Mouse (Mus musculus): ENCODE data around the gene Rfk. TPM values are rescaled to one million over a fixed set of nuclear protein-coding genes. Genes with fewer than 3 reads are reported as not detected.

Rfk gene
- 94.3 and 98.3 TPM in 2 replicates for polyA plus RNA-seq (2014; fragmentation: Nextera tagmentation; extraction: Ambion mirVana)

DNA sequence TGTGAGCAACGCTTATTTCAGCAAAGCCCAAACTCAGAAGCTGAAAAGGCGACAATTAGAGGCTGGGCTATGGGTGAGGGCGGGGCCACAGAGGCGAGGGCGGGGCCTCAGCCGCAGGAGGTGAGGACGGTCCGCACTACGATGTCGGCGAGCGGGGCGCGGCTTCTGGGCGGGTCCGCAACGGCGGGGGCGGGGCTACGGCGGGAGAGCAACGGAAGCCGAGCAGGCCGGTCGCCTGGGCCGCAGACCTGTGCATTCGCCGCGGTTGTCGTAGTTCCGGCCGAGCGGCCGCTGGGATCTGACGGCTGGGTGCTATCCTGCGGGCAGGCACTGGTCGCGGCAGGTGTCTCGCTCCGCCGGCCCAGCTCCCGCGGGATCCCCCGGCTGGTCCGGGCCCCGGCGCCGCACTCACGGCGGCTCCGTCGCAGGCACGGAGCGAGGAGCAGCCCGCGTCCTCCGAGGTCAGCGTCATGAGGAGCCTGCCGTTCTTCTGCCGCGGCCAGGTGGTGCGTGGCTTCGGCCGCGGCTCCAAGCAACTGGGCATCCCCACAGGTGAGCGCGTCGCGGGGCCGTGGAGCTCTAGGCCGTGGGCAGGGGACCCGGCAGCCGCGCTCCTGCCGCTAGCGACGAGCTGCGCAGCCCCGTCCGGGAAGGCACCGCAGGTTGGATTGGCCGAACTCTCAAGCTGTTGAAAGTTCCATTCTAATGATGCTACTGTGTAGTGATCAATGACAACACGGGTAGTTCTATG, at the start of gene Rfk:
TSS of gene Rfk (plus strand) at position 203 of the 751 bp plus-strand sequence.
- Histone ChIP-seq H3K9ac (replicated peaks; ENCODE audit: low read length) (peak within 1 kb of the TSS; percentile 87), H3K4me1 (ENCODE audit: control insufficient read depth, insufficient read depth, low read length) (no peaks in the 10 kb centered on the region), H3K27me3 (ENCODE audit: control insufficient read depth, insufficient read depth, low read length) (no peaks in the 10 kb centered on the region), H3K27ac (replicated peaks; ENCODE audit: low read depth, low read length) (peak within 1 kb of the TSS; percentile 59), H3K9me3 (replicated peaks; ENCODE audit: control insufficient read depth, low read length) (no peaks in the 10 kb centered on the region), H3K4me3 (ENCODE audit: low read depth, low read length) (peak within 1 kb of the TSS; percentile 89), H3K36me3 (replicated peaks; ENCODE audit: control insufficient read depth, insufficient read depth, low read depth, low read length) (no peaks in the 10 kb centered on the region; the same call in 1 of the 2 replicates), H3K4me2 (ENCODE audit: low read depth, low read length) (peak within 1 kb of the TSS; percentile 69)
- peak; percentile 92 for DNase-seq (ENCODE audit: low spot score)
- under 1% methylated on average over 79 of the region's 83 CpGs for WGBS
- ATAC-seq (replicated peaks; ENCODE audit: insufficient number of reproducible peaks, low FRiP score, low TSS enrichment, low read depth): peak; percentile 96

DNA sequence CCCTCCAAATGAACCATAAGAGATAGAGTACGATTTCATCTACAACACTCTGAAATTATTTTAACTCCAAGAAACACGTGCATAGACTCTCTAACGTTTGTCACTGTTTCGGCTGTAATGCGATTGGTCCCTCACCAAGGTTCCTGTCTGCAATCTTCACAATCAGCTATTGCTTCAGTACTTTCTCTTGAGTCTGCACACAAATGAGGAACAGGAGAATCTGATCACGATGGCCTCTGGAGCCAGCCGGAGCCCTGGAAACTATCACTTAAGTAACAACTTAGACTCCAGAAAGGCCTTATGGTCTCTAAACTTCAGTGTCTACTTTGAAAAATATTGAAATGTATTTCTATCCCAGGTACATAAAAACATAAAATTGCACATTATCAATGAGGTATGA, 49.0 kb upstream of the Rfk start:
- Histone ChIP-seq H3K27me3 (ENCODE audit: control insufficient read depth, insufficient read depth, low read length) (no peaks in the 10 kb centered on the region), H3K27ac (replicated peaks; ENCODE audit: low read depth, low read length) (no peak overlapping the region), H3K4me3 (ENCODE audit: low read depth, low read length) (no peak overlapping the region), H3K9me3 (replicated peaks; ENCODE audit: control insufficient read depth, low read length) (no peaks in the 10 kb centered on the region), H3K36me3 (replicated peaks; ENCODE audit: control insufficient read depth, insufficient read depth, low read depth, low read length) (no peaks in the 10 kb centered on the region), H3K4me2 (ENCODE audit: low read depth, low read length) (no peak overlapping the region), H3K4me1 (ENCODE audit: control insufficient read depth, insufficient read depth, low read length) (no peaks in the 10 kb centered on the region), H3K9ac (replicated peaks; ENCODE audit: low read length) (no peak overlapping the region)
- ATAC-seq (replicated peaks; ENCODE audit: insufficient number of reproducible peaks, low FRiP score, low TSS enrichment, low read depth) (no peak), DNase-seq (ENCODE audit: low spot score) (no peak)
- 90% methylated on average over 7 of the region's 7 CpGs for WGBS

DNA sequence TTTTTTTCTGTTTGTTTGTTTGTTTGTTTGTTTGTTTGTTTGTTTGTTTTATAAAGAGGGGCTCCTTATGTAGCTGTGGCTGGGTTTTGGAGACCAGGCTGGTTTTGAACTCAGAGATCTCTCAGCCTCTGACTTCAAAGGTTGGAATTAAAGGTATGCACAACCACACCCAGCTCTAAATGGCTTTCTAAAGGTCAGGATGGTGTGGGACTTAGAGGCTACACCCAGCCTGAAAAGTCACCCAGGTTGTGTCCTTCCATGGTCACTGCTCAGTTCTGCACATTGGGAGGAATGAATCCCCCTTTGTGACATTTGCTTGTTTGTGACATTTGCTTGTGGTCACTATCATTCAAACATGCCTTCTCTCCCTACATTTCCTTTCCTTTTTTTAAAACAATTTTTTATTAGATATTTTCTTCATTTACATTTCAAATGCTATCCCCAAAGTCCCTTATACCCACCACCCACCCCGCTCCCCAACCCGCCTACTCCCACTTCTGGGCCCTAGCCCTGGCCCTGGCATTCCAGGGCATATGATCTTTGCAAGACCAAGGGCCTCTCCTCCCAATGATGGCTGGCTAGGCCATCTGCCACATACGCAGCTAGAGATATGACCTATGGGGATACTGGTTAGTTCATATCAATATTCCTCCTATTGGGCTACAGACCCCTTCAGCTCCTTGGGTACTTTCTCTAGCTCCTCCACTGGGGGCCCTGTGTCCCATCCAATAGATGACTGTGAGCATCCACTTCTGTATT, 46.9 kb upstream of the Rfk start:
- Histone ChIP-seq H3K27ac (replicated peaks; ENCODE audit: low read depth, low read length) (no peak overlapping the region), H3K4me1 (ENCODE audit: control insufficient read depth, insufficient read depth, low read length) (no peaks in the 10 kb centered on the region), H3K36me3 (replicated peaks; ENCODE audit: control insufficient read depth, insufficient read depth, low read depth, low read length) (no peaks in the 10 kb centered on the region), H3K9me3 (replicated peaks; ENCODE audit: control insufficient read depth, low read length) (no peaks in the 10 kb centered on the region), H3K9ac (replicated peaks; ENCODE audit: low read length) (no peak overlapping the region), H3K4me2 (ENCODE audit: low read depth, low read length) (no peak overlapping the region), H3K27me3 (ENCODE audit: control insufficient read depth, insufficient read depth, low read length) (no peaks in the 10 kb centered on the region), H3K4me3 (ENCODE audit: low read depth, low read length) (no peak overlapping the region)
- ATAC-seq (replicated peaks; ENCODE audit: insufficient number of reproducible peaks, low FRiP score, low TSS enrichment, low read depth) (no peak), DNase-seq (ENCODE audit: low spot score) (no peak)
- 96% methylated on average over 3 of the region's 3 CpGs for WGBS

DNA sequence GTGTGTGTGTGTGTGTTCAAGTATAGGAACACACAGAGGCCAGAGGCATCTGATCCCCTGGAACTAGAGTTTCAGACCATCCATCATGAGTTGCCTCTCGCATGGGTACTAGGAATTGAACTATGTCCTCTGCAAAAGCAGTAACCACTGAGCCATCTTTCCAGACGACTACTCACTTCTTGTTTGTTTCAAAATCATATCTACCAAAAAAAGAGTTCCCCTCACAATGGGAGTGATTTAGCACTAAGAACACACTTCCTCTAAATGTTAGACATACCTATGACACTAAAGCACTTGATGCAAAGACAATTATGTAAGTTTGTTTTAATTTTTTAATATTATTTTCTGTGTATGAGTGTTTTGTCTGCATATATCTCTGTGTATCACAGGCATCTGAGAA, 46.0 kb upstream of the Rfk start:
- H3K4me1 ChIP-seq (ENCODE audit: control insufficient read depth, insufficient read depth, low read length): no peaks in the 10 kb centered on the region
- H3K36me3 ChIP-seq (replicated peaks; ENCODE audit: control insufficient read depth, insufficient read depth, low read depth, low read length): no peaks in the 10 kb centered on the region
- H3K4me3 ChIP-seq (ENCODE audit: low read depth, low read length): no peak overlapping the region
- H3K4me2 ChIP-seq (ENCODE audit: low read depth, low read length): no peak overlapping the region
- no peaks in the 10 kb centered on the region for H3K27me3 ChIP-seq (ENCODE audit: control insufficient read depth, insufficient read depth, low read length)
- H3K27ac ChIP-seq (replicated peaks; ENCODE audit: low read depth, low read length): no peak overlapping the region
- DNase-seq (ENCODE audit: low spot score): no peak
- no peak for ATAC-seq (replicated peaks; ENCODE audit: insufficient number of reproducible peaks, low FRiP score, low TSS enrichment, low read depth)
- WGBS: 93% methylated on average over 2 of the region's 2 CpGs
- no peaks in the 10 kb centered on the region for H3K9me3 ChIP-seq (replicated peaks; ENCODE audit: control insufficient read depth, low read length)
- no peak overlapping the region for H3K9ac ChIP-seq (replicated peaks; ENCODE audit: low read length)

DNA sequence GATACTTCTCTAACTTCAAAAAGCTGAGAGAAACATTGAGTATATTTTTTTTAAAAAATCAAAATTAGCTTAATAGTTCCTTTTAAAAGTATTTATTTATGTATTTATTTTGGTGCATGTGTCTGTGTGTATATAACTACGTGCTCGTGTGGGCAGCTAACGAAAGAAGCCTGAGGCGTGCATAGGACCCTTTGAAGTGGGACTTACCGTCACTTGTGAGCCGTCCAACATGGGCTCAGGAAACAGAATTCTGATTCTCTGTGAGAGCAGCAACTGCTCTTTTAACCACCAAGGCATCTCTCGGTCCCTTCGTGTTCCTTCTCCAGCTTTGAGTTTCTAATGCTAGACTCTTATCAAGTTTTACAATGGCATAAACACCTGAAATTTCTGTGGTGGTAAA, 40.1 kb upstream of the Rfk start:
- no peak for DNase-seq (ENCODE audit: low spot score)
- Histone ChIP-seq H3K27me3 (ENCODE audit: control insufficient read depth, insufficient read depth, low read length) (0 out of 2 replicates have a peak, but pooled peaks cover 2% of the 10 kb centered on the region), H3K9me3 (replicated peaks; ENCODE audit: control insufficient read depth, low read length) (no peaks in the 10 kb centered on the region), H3K4me3 (ENCODE audit: low read depth, low read length) (no peak overlapping the region), H3K4me1 (ENCODE audit: control insufficient read depth, insufficient read depth, low read length) (no peaks in the 10 kb centered on the region), H3K4me2 (ENCODE audit: low read depth, low read length) (no peak overlapping the region), H3K27ac (replicated peaks; ENCODE audit: low read depth, low read length) (no peak overlapping the region), H3K9ac (replicated peaks; ENCODE audit: low read length) (no peak overlapping the region), H3K36me3 (replicated peaks; ENCODE audit: control insufficient read depth, insufficient read depth, low read depth, low read length) (no peaks in the 10 kb centered on the region)
- WGBS: 59% methylated on average over 8 of the region's 8 CpGs
- no peak for ATAC-seq (replicated peaks; ENCODE audit: insufficient number of reproducible peaks, low FRiP score, low TSS enrichment, low read depth)

DNA sequence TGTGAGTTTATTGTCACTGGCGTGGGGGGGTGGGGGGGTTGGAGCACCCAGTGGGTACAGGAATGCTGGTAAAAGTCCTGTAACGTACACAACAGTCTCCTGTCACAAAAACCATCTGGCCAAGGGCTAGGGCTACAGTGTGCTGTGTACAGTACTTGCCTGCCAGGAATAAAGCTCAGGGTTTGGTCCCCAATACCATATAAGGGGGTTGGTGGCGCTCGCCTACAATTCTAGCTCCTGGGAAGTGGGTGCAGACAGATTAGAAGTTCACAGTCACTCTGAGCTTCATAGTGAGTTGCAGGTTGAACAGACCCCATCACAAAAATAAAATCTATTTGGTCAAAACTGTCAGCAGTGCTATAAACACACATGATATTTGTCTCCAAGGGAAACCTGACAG, 39.5 kb upstream of the Rfk start:
- no peak overlapping the region for H3K27ac ChIP-seq (replicated peaks; ENCODE audit: low read depth, low read length)
- no peaks in the 10 kb centered on the region for H3K9me3 ChIP-seq (replicated peaks; ENCODE audit: control insufficient read depth, low read length)
- 0 out of 2 replicates have a peak, but pooled peaks cover 2% of the 10 kb centered on the region for H3K27me3 ChIP-seq (ENCODE audit: control insufficient read depth, insufficient read depth, low read length)
- ATAC-seq (replicated peaks; ENCODE audit: insufficient number of reproducible peaks, low FRiP score, low TSS enrichment, low read depth): no peak
- no peak overlapping the region for H3K4me2 ChIP-seq (ENCODE audit: low read depth, low read length)
- no peaks in the 10 kb centered on the region for H3K4me1 ChIP-seq (ENCODE audit: control insufficient read depth, insufficient read depth, low read length)
- no peak overlapping the region for H3K4me3 ChIP-seq (ENCODE audit: low read depth, low read length)
- 70% methylated on average over 4 of the region's 4 CpGs for WGBS
- no peaks in the 10 kb centered on the region for H3K36me3 ChIP-seq (replicated peaks; ENCODE audit: control insufficient read depth, insufficient read depth, low read depth, low read length)
- H3K9ac ChIP-seq (replicated peaks; ENCODE audit: low read length): no peak overlapping the region
- DNase-seq (ENCODE audit: low spot score): no peak

DNA sequence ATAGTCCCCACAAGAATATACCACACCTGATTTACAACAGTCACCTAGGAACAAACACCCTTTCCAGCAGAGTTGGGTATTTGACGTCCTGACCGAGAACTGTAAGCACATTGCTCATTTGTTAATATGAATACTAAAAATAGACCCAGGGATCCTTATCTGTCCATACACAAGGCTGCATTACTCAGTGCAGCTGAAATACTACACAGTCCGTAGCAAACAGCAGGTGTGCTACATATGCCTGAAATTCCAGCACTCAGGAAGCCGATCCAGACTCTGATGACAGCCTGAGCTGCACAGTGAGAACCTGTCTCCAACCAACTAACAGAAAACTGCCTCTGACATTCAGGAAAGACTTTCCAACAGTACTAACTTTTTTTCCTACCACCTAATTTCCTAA, 39.0 kb upstream of the Rfk start:
- ATAC-seq (replicated peaks; ENCODE audit: insufficient number of reproducible peaks, low FRiP score, low TSS enrichment, low read depth) (no peak), DNase-seq (ENCODE audit: low spot score) (no peak)
- Histone ChIP-seq H3K9ac (replicated peaks; ENCODE audit: low read length) (no peak overlapping the region), H3K4me2 (ENCODE audit: low read depth, low read length) (no peak overlapping the region), H3K27ac (replicated peaks; ENCODE audit: low read depth, low read length) (no peak overlapping the region), H3K27me3 (ENCODE audit: control insufficient read depth, insufficient read depth, low read length) (0 out of 2 replicates have a peak, but pooled peaks cover 2% of the 10 kb centered on the region), H3K4me3 (ENCODE audit: low read depth, low read length) (no peak overlapping the region), H3K4me1 (ENCODE audit: control insufficient read depth, insufficient read depth, low read length) (no peaks in the 10 kb centered on the region), H3K36me3 (replicated peaks; ENCODE audit: control insufficient read depth, insufficient read depth, low read depth, low read length) (no peaks in the 10 kb centered on the region), H3K9me3 (replicated peaks; ENCODE audit: control insufficient read depth, low read length) (no peaks in the 10 kb centered on the region)
- 72% methylated on average over 4 of the region's 4 CpGs for WGBS

DNA sequence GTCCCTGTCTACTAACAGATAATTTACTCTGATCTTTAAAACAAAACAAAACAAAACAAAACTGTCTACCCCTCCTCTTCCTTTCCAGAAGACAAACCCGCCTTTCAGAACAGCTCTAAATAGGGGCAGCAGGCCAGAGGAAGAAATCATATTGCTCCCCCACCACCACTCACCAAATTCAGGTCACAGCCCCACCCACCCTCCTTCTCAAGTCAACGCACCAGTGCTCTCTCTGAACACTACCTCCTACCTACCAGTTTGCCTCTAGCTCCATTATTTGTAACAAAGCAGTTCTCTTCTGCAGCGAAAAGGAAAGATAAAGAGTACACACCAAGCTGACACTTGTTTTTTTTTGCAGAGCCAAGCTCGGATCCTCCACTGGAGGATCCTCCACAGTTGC, 38.5 kb upstream of the Rfk start:
- H3K36me3 ChIP-seq (replicated peaks; ENCODE audit: control insufficient read depth, insufficient read depth, low read depth, low read length): no peaks in the 10 kb centered on the region
- 32% methylated on average over 4 of the region's 4 CpGs for WGBS
- H3K27ac ChIP-seq (replicated peaks; ENCODE audit: low read depth, low read length): no peak overlapping the region
- no peaks in the 10 kb centered on the region for H3K4me1 ChIP-seq (ENCODE audit: control insufficient read depth, insufficient read depth, low read length)
- no peak overlapping the region for H3K9ac ChIP-seq (replicated peaks; ENCODE audit: low read length)
- no peaks in the 10 kb centered on the region for H3K9me3 ChIP-seq (replicated peaks; ENCODE audit: control insufficient read depth, low read length)
- 0 out of 2 replicates have a peak, but pooled peaks cover 2% of the 10 kb centered on the region for H3K27me3 ChIP-seq (ENCODE audit: control insufficient read depth, insufficient read depth, low read length)
- no peak overlapping the region; the same call in 1 of the 2 replicates for H3K4me2 ChIP-seq (ENCODE audit: low read depth, low read length)
- no peak overlapping the region for H3K4me3 ChIP-seq (ENCODE audit: low read depth, low read length)
- DNase-seq (ENCODE audit: low spot score) (no peak), ATAC-seq (replicated peaks; ENCODE audit: insufficient number of reproducible peaks, low FRiP score, low TSS enrichment, low read depth) (no peak)
